Mouse (Mus musculus): ENCODE measurements at regions not wholly inside any gene's neighbourhood (a gene's known extent, or its start where the extent isn't known, plus 50 kb on each side); places are given as distances from the start of the nearest gene placed in this dataset.

GRCm38 (mm10) chr15:68359496-68359895, 1858.8 kb upstream of the Lrrc6 start:
- no peaks in the 10 kb centered on the region for H3K9me3 ChIP-seq (replicated peaks)
- no peak overlapping the region for H3K4me3 ChIP-seq (replicated peaks)
- peaks cover 24% of the 10 kb centered on the region for H3K4me1 ChIP-seq
- WGBS: 67% methylated on average over 3 of the region's 3 CpGs
- no peak for ATAC-seq (ENCODE audit: low FRiP score)
- H3K27ac ChIP-seq (replicated peaks): no peak overlapping the region
- no peaks in the 10 kb centered on the region for H3K27me3 ChIP-seq (replicated peaks)
- H3K36me3 ChIP-seq: no peaks in the 10 kb centered on the region
- no peak overlapping the region for H3K9ac ChIP-seq (replicated peaks)
- no peak overlapping the region for H3K4me2 ChIP-seq

- no peaks in the 10 kb centered on the region for H3K9me3 ChIP-seq (replicated peaks)
- no peaks in the 10 kb centered on the region for H3K27me3 ChIP-seq (replicated peaks)
- no peak overlapping the region for H3K4me2 ChIP-seq
- H3K9ac ChIP-seq (replicated peaks): no peak overlapping the region
- no peak overlapping the region for H3K27ac ChIP-seq (replicated peaks)
- 87% methylated on average over 1 of the region's 1 CpGs for WGBS
- ATAC-seq (ENCODE audit: low FRiP score): no peak
- no peaks in the 10 kb centered on the region for H3K36me3 ChIP-seq
- H3K4me1 ChIP-seq: peaks cover 8% of the 10 kb centered on the region
- no peak overlapping the region for H3K4me3 ChIP-seq (replicated peaks)
Measured at GRCm38 (mm10) chr15:68355957-68356356, 1855.2 kb upstream of the Lrrc6 start.

- no peak overlapping the region for H3K4me2 ChIP-seq
- no peak for ATAC-seq (ENCODE audit: low FRiP score)
- no peak overlapping the region for H3K27ac ChIP-seq (replicated peaks)
- no peaks in the 10 kb centered on the region for H3K4me1 ChIP-seq
- H3K36me3 ChIP-seq: peaks cover 4% of the 10 kb centered on the region; the same call in 1 of the 2 replicates
- H3K9me3 ChIP-seq (replicated peaks): no peaks in the 10 kb centered on the region
- H3K27me3 ChIP-seq (replicated peaks): no peaks in the 10 kb centered on the region
- no peak overlapping the region for H3K9ac ChIP-seq (replicated peaks)
- H3K4me3 ChIP-seq (replicated peaks): no peak overlapping the region
- WGBS: 91% methylated on average over 3 of the region's 3 CpGs
Measured at GRCm38 (mm10) chr15:68344652-68345051, 1843.9 kb upstream of the Lrrc6 start.

GRCm38 (mm10) chr15:68342542-68342941, 1841.8 kb upstream of the Lrrc6 start:
- Histone ChIP-seq H3K9ac (replicated peaks) (no peak overlapping the region), H3K4me3 (replicated peaks) (no peak overlapping the region), H3K27me3 (replicated peaks) (no peaks in the 10 kb centered on the region), H3K36me3 (peaks cover 4% of the 10 kb centered on the region; the same call in 1 of the 2 replicates), H3K4me1 (no peaks in the 10 kb centered on the region), H3K9me3 (replicated peaks) (no peaks in the 10 kb centered on the region), H3K27ac (replicated peaks) (no peak overlapping the region), H3K4me2 (no peak overlapping the region)
- no peak for ATAC-seq (ENCODE audit: low FRiP score)
- 89% methylated on average over 1 of the region's 1 CpGs for WGBS

GRCm38 (mm10) chr15:68341056-68341455, 1840.3 kb upstream of the Lrrc6 start:
- Histone ChIP-seq H3K9me3 (replicated peaks) (no peaks in the 10 kb centered on the region), H3K4me1 (no peaks in the 10 kb centered on the region), H3K27me3 (replicated peaks) (no peaks in the 10 kb centered on the region), H3K4me3 (replicated peaks) (no peak overlapping the region), H3K27ac (replicated peaks) (no peak overlapping the region), H3K9ac (replicated peaks) (no peak overlapping the region), H3K4me2 (no peak overlapping the region), H3K36me3 (peaks cover 4% of the 10 kb centered on the region; the same call in 1 of the 2 replicates)
- WGBS: 83% methylated on average over 5 of the region's 5 CpGs
- no peak for ATAC-seq (ENCODE audit: low FRiP score)

- Histone ChIP-seq H3K27me3 (replicated peaks) (no peaks in the 10 kb centered on the region), H3K9me3 (replicated peaks) (no peaks in the 10 kb centered on the region), H3K4me2 (no peak overlapping the region), H3K36me3 (peaks cover 4% of the 10 kb centered on the region; the same call in 1 of the 2 replicates), H3K27ac (replicated peaks) (no peak overlapping the region), H3K4me3 (replicated peaks) (no peak overlapping the region), H3K4me1 (no peaks in the 10 kb centered on the region), H3K9ac (replicated peaks) (no peak overlapping the region)
- WGBS: 91% methylated on average over 2 of the region's 2 CpGs
- no peak for ATAC-seq (ENCODE audit: low FRiP score)
Measured at GRCm38 (mm10) chr15:68337264-68337663, 1836.6 kb upstream of the Lrrc6 start.

GRCm38 (mm10) chr15:68335837-68336236, 1835.1 kb upstream of the Lrrc6 start:
- Histone ChIP-seq H3K4me3 (replicated peaks) (no peak overlapping the region), H3K36me3 (peaks cover 1% of the 10 kb centered on the region; the same call in 1 of the 2 replicates), H3K9me3 (replicated peaks) (no peaks in the 10 kb centered on the region), H3K4me2 (no peak overlapping the region), H3K9ac (replicated peaks) (no peak overlapping the region), H3K4me1 (no peaks in the 10 kb centered on the region), H3K27me3 (replicated peaks) (no peaks in the 10 kb centered on the region), H3K27ac (replicated peaks) (no peak overlapping the region)
- no peak for ATAC-seq (ENCODE audit: low FRiP score)

- H3K4me3 ChIP-seq (replicated peaks): no peak overlapping the region
- no peak for ATAC-seq (ENCODE audit: low FRiP score)
- no peak overlapping the region for H3K27ac ChIP-seq (replicated peaks)
- H3K9ac ChIP-seq (replicated peaks): no peak overlapping the region
- no peaks in the 10 kb centered on the region for H3K9me3 ChIP-seq (replicated peaks)
- no peaks in the 10 kb centered on the region for H3K4me1 ChIP-seq
- WGBS: 90% methylated on average over 1 of the region's 1 CpGs
- H3K4me2 ChIP-seq: no peak overlapping the region
- H3K36me3 ChIP-seq: no peaks in the 10 kb centered on the region
- no peaks in the 10 kb centered on the region for H3K27me3 ChIP-seq (replicated peaks)
Measured at GRCm38 (mm10) chr15:68316116-68316515, 1815.4 kb upstream of the Lrrc6 start.

MicroRNAs in the stretch of these regions (microRNA counts, 519-probe panel; counts per million panel counts)
- 3,522 counts per million, percentile 86 among the panel's probes with 10 or more counts for microRNA mmu-miR-30b
- microRNA mmu-miR-30d: 3,309 counts per million, percentile 81 among the panel's probes with 10 or more counts

Small RNA genes lying in the stretch of these regions (microRNA-seq; reads per million reads assigned to microRNA genes)
- 76.8 reads per million, percentile 49 among the genes with 10 or more reads in this experiment for gene Mir30b
- 5,931 reads per million, percentile 94 among the genes with 10 or more reads in this experiment for gene Mir30d

All from neural tube, embryonic 15.5 days (tissue).